Mouse (Mus musculus) hindbrain, embryonic 15.5 days (tissue): ENCODE measurements around the gene Slc31a1. TPM values are rescaled to one million over a fixed set of nuclear protein-coding genes. Genes with fewer than 3 reads are reported as not detected.

Experiments
- ATAC-seq: fragments of 200-750 bp; cut with Nextera tagmentation; 2 replicates; pipeline ENCODE4 v1.8.0; 2017; ENCODE audit warnings: low read depth, moderate number of reproducible peaks, moderate TSS enrichment; ENCODE audit not compliant: low FRiP score
- H3K27ac ChIP-seq: fragments of 300-500 bp; sonication (generic); replicated peaks from 2 replicates; pipeline ENCODE4 v1.5.1; 2015; ENCODE audit warnings: mild to moderate bottlenecking, inconsistent platforms
- H3K27me3 ChIP-seq: fragments of 300-500 bp; sonication (generic); 2 replicates; pipeline ENCODE4 v1.6.1; 2015; ENCODE audit warnings: control low read depth, inconsistent platforms
- H3K36me3 ChIP-seq: fragments of 300-500 bp; sonication (generic); 2 replicates; pipeline ENCODE4 v1.6.1; 2015; ENCODE audit warnings: control low read depth, inconsistent platforms
- H3K4me1 ChIP-seq: fragments of 300-500 bp; sonication (generic); replicated peaks from 2 replicates; pipeline ENCODE4 v1.6.1; 2015; ENCODE audit warnings: control low read depth, inconsistent platforms
- H3K4me2 ChIP-seq: fragments of 300-500 bp; sonication (generic); 2 replicates; pipeline ENCODE4 v1.6.1; 2015; ENCODE audit warnings: moderate library complexity, mild to moderate bottlenecking, inconsistent platforms
- H3K4me3 ChIP-seq: fragments of 300-500 bp; sonication (generic); 2 replicates; pipeline ENCODE4 v1.5.1; 2015; ENCODE audit warnings: mild to moderate bottlenecking, inconsistent platforms
- H3K9ac ChIP-seq: fragments of 300-500 bp; sonication (generic); 2 replicates; pipeline ENCODE4 v1.6.1; 2015; ENCODE audit warnings: inconsistent platforms
- H3K9me3 ChIP-seq: fragments of 300-500 bp; sonication (generic); 2 replicates; pipeline ENCODE4 v1.6.1; 2016; ENCODE audit warnings: control low read depth, inconsistent platforms
- WGBS: fragments of 180-500 bp; shearing (Covaris S2); methylation state at CpG from one replicate; pipeline ENCODE4 v1.1.7; 2015; 5-methylcytosine and 5-hydroxymethylcytosine counted together
- polyA plus RNA-seq: library from polyadenylated mRNA; unstranded; fragments of >200 nt; fragmentation: Nextera tagmentation; extraction: Ambion mirVana; gene quantifications from 2 replicates; pipeline ENCODE4 v1.2.1, GENCODE M21; 2015

Gene Slc31a1
- polyA plus RNA-seq: 43.1 and 46.2 TPM in 2 replicates

GRCm38 (mm10) chr4:62360088-62360804 lies at the start of gene Slc31a1, which contains the start of gene Fkbp15:
Slc31a1 (plus strand) TSS chr4:62360727.
Fkbp15 (minus strand) TSS chr4:62360548.
- Histone ChIP-seq H3K36me3 (no peaks in the 10 kb centered on the region), H3K27me3 (no peaks in the 10 kb centered on the region), H3K4me3 (peak within 1 kb of the TSS; percentile 82), H3K4me2 (peak within 1 kb of the TSS; percentile 60), H3K27ac (peak within 1 kb of the TSS; percentile 83), H3K9me3 (no peaks in the 10 kb centered on the region), H3K4me1 (peaks cover 28% of the 10 kb centered on the region), H3K9ac (peak within 1 kb of the TSS; percentile 75)
- WGBS: under 1% methylated on average over 51 of the region's 51 CpGs
- peak; percentile 100 for ATAC-seq

- Histone ChIP-seq H3K27me3 (no peaks in the 10 kb centered on the region), H3K36me3 (peaks cover 24% of the 10 kb centered on the region), H3K4me1 (no peaks in the 10 kb centered on the region), H3K9me3 (peaks cover 2% of the 10 kb centered on the region; the same call in 1 of the 2 replicates), H3K27ac (no peak overlapping the region), H3K9ac (no peak overlapping the region), H3K4me3 (no peak overlapping the region), H3K4me2 (no peak overlapping the region)
- WGBS: 96% methylated on average over 2 of the region's 2 CpGs
- ATAC-seq: no peak
Observed at GRCm38 (mm10) chr4:62312821-62313220, 47.7 kb upstream of the Slc31a1 start.

- no peak overlapping the region for H3K9ac ChIP-seq
- H3K4me1 ChIP-seq: no peaks in the 10 kb centered on the region
- H3K36me3 ChIP-seq: peaks cover 23% of the 10 kb centered on the region
- no peak overlapping the region for H3K4me2 ChIP-seq
- 94% methylated on average over 9 of the region's 9 CpGs for WGBS
- H3K27me3 ChIP-seq: no peaks in the 10 kb centered on the region
- H3K4me3 ChIP-seq: no peak overlapping the region
- H3K27ac ChIP-seq: no peak overlapping the region
- no peak for ATAC-seq
- H3K9me3 ChIP-seq: peaks cover 2% of the 10 kb centered on the region; the same call in 1 of the 2 replicates
Observed at GRCm38 (mm10) chr4:62313641-62314211, 46.8 kb upstream of the Slc31a1 start.

- WGBS: 79% methylated on average over 3 of the region's 3 CpGs
- no peak overlapping the region for H3K4me2 ChIP-seq
- H3K4me3 ChIP-seq: no peak overlapping the region
- H3K27me3 ChIP-seq: no peaks in the 10 kb centered on the region
- H3K4me1 ChIP-seq: no peaks in the 10 kb centered on the region
- peaks cover 2% of the 10 kb centered on the region; the same call in 1 of the 2 replicates for H3K9me3 ChIP-seq
- no peak overlapping the region for H3K27ac ChIP-seq
- H3K36me3 ChIP-seq: peaks cover 30% of the 10 kb centered on the region
- no peak for ATAC-seq
- H3K9ac ChIP-seq: no peak overlapping the region
Observed at GRCm38 (mm10) chr4:62314516-62314915, 46.0 kb upstream of the Slc31a1 start.

- Histone ChIP-seq H3K4me1 (no peaks in the 10 kb centered on the region), H3K4me2 (no peak overlapping the region), H3K9ac (no peak overlapping the region), H3K9me3 (no peaks in the 10 kb centered on the region), H3K4me3 (no peak overlapping the region), H3K36me3 (peaks cover 41% of the 10 kb centered on the region), H3K27ac (no peak overlapping the region), H3K27me3 (no peaks in the 10 kb centered on the region)
- ATAC-seq: no peak
- WGBS: 92% methylated on average over 2 of the region's 2 CpGs
Observed at GRCm38 (mm10) chr4:62316456-62316855, 44.1 kb upstream of the Slc31a1 start.

DNA sequence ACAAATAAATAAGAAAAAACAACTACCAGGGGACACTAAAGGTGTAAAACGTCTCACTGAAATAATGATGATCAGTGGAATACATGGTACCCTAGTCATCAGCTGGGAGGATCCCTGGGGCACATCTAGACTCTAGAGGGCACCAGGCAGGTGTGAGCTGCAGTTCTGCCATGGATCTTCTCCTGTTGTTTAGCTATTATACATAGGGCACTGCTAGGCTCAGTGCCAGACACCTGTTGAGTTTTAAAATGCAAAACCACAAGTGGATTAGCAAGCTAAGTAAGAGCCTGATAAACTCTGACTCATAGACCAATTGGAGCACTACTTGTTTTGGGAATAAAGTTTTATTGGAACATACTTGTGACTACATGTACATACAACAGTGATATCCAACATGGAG lies 42.2 kb upstream of the Slc31a1 start:
- Histone ChIP-seq H3K36me3 (peaks cover 38% of the 10 kb centered on the region), H3K4me2 (no peak overlapping the region), H3K4me1 (no peaks in the 10 kb centered on the region), H3K9ac (no peak overlapping the region), H3K9me3 (no peaks in the 10 kb centered on the region), H3K27me3 (no peaks in the 10 kb centered on the region), H3K4me3 (no peak overlapping the region), H3K27ac (no peak overlapping the region)
- 84% methylated on average over 1 of the region's 1 CpGs for WGBS
- ATAC-seq: no peak

GRCm38 (mm10) chr4:62322684-62323083 lies 37.8 kb upstream of the Slc31a1 start:
- H3K9ac ChIP-seq: no peak overlapping the region
- H3K4me3 ChIP-seq: no peak overlapping the region
- WGBS: 95% methylated on average over 3 of the region's 3 CpGs
- H3K4me1 ChIP-seq: no peaks in the 10 kb centered on the region
- H3K27me3 ChIP-seq: no peaks in the 10 kb centered on the region
- H3K9me3 ChIP-seq: no peaks in the 10 kb centered on the region
- no peak overlapping the region for H3K27ac ChIP-seq
- no peak overlapping the region for H3K4me2 ChIP-seq
- ATAC-seq: no peak
- peaks cover 52% of the 10 kb centered on the region for H3K36me3 ChIP-seq

DNA sequence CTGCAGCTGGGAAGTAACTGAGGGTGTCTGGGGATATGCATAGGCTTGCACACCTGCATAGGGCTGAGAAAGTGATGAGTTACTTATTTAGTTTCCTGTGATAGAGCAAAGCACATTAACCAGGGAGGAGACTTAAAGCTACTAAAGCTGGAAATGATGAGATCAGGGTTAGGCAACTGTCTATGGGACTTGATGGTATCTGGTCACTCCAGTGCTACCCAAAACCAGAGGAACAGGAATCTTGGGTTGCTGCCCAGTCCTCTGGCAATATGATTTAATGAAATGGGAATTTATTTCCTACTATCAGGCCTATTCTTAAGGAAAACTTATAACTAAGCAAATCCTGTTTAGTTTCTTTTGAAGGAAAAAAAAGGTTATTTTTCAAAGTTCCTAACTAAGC lies 34.4 kb upstream of the Slc31a1 start:
- H3K9me3 ChIP-seq: no peaks in the 10 kb centered on the region
- no peak for ATAC-seq
- H3K36me3 ChIP-seq: peaks cover 45% of the 10 kb centered on the region
- H3K4me3 ChIP-seq: no peak overlapping the region
- no peak overlapping the region for H3K27ac ChIP-seq
- no peaks in the 10 kb centered on the region for H3K27me3 ChIP-seq
- no peak overlapping the region for H3K4me2 ChIP-seq
- no peaks in the 10 kb centered on the region for H3K4me1 ChIP-seq
- H3K9ac ChIP-seq: no peak overlapping the region

DNA sequence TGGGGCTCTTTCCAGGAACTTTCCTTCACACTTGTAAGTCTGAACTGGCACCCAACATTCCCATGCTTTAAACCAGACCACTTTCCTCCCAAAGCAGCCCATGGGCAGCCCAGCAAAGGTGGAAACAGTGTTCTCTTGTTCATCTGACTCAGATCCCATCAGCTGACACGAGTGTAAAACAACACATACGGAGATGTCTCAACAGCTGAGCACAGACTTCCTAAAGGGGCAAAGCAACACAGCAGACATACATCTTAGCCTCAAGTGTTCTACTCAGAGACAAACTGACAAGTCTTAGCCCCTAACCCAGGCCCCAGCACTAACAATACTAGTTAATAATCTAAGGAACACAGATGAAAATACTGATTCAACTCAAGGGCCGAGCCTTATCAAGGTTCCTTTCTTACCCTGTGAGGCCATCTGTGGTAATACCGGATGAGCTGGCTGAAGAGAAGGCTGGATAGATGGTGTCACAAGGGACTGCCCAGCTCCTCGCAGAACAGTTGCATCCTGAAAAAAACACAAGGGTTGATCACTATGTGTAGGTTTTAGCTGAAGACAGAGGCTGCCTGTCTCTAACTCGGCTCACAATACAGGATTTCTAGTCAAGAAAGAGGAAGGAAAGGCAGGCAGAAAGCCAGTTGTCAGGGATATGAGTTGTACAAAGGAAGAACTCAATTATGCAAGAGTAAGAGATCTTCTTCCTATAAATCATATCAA lies 31.4 kb upstream of the Slc31a1 start:
- H3K4me3 ChIP-seq: no peak overlapping the region
- 88% methylated on average over 6 of the region's 6 CpGs for WGBS
- no peak for ATAC-seq

DNA sequence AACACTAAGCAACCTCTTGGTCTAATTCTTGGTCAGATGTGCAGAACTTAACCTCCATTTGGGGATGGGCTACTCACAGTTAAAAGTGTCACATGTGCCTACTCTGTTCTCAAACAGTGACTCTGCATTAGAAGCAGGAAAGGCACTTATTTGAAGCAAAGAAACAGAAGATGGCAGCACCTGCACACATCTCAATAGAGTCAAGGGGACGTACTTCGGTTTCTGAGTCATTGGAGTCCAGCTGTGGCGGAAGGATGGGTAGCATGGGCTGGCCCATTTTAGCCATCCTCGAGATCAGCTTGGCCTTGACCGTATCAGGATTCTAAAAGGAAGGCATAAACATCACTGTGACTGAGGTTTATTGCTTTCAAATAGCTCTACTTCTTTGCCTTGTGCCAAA lies 28.6 kb upstream of the Slc31a1 start:
- H3K27me3 ChIP-seq: no peaks in the 10 kb centered on the region
- no peak overlapping the region for H3K4me2 ChIP-seq
- H3K27ac ChIP-seq: no peak overlapping the region
- H3K9ac ChIP-seq: no peak overlapping the region
- H3K4me3 ChIP-seq: no peak overlapping the region
- no peak for ATAC-seq
- peaks cover 62% of the 10 kb centered on the region for H3K36me3 ChIP-seq
- WGBS: 82% methylated on average over 5 of the region's 5 CpGs
- H3K9me3 ChIP-seq: no peaks in the 10 kb centered on the region
- H3K4me1 ChIP-seq: no peaks in the 10 kb centered on the region

More for the DNA sequence above, 31.4 kb upstream of the Slc31a1 start:
- H3K9ac ChIP-seq: no peak overlapping the region
- no peaks in the 10 kb centered on the region for H3K9me3 ChIP-seq
- H3K4me2 ChIP-seq: no peak overlapping the region
- H3K4me1 ChIP-seq: no peaks in the 10 kb centered on the region
- H3K27me3 ChIP-seq: no peaks in the 10 kb centered on the region
- no peak overlapping the region for H3K27ac ChIP-seq
- H3K36me3 ChIP-seq: peaks cover 51% of the 10 kb centered on the region

DNA sequence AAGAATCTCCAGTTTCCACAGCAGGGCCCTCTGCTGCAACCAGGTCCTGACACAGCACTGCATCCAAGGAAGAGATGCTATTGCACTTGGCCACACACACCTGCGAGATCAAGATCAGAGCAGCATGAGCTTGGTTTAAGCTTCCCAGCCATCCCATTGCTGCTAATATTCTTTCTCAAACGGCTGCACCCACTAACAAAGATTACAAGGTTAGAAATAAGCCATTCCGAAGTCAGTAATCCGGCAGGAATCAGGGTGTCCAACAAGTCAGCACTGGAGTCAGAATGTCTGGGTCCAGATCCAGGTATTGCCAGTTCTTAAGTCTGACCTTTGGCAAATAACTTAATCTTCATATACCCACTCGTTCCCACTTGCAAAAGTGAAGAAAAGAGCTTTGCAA lies 22.0 kb upstream of the Slc31a1 start:
- Histone ChIP-seq H3K4me1 (no peaks in the 10 kb centered on the region), H3K9ac (no peak overlapping the region), H3K27me3 (no peaks in the 10 kb centered on the region), H3K27ac (no peak overlapping the region), H3K4me2 (no peak overlapping the region), H3K4me3 (no peak overlapping the region), H3K36me3 (peaks cover 50% of the 10 kb centered on the region), H3K9me3 (no peaks in the 10 kb centered on the region)
- no peak for ATAC-seq
- 88% methylated on average over 5 of the region's 5 CpGs for WGBS

- H3K27ac ChIP-seq: no peak overlapping the region
- H3K4me1 ChIP-seq: no peaks in the 10 kb centered on the region
- no peak overlapping the region for H3K4me3 ChIP-seq
- no peak for ATAC-seq
- peaks cover 38% of the 10 kb centered on the region for H3K36me3 ChIP-seq
- no peak overlapping the region for H3K9ac ChIP-seq
- H3K4me2 ChIP-seq: no peak overlapping the region
- H3K27me3 ChIP-seq: no peaks in the 10 kb centered on the region
- 98% methylated on average over 1 of the region's 1 CpGs for WGBS
- no peaks in the 10 kb centered on the region for H3K9me3 ChIP-seq
Observed at GRCm38 (mm10) chr4:62344000-62344399, 16.5 kb upstream of the Slc31a1 start.
